Mouse (Mus musculus) liver, embryonic 16.5 days (tissue): ENCODE data around the gene Runx2. TPM values are rescaled to one million over a fixed set of nuclear protein-coding genes. Genes with fewer than 3 reads are reported as not detected.

Experiments
- ATAC-seq: fragments of 200-750 bp; cut with Nextera tagmentation; 2 replicates; pipeline ENCODE4 v1.8.0; 2017; ENCODE audit warnings: low read depth, mild to moderate bottlenecking, moderate number of reproducible peaks, moderate library complexity
- H3K27ac ChIP-seq: fragments of 300-500 bp; sonication (generic); 2 replicates; pipeline ENCODE4 v1.5.1; 2014; ENCODE audit warnings: mild to moderate bottlenecking, low read length
- H3K27me3 ChIP-seq: fragments of 300-500 bp; sonication (generic); 2 replicates; pipeline ENCODE4 v1.6.1; 2014; ENCODE audit warnings: low read depth, low read length, mixed read lengths; ENCODE audit not compliant: control insufficient read depth, insufficient read depth
- H3K36me3 ChIP-seq: fragments of 300-500 bp; sonication (generic); 2 replicates; pipeline ENCODE4 v1.6.1; 2014; ENCODE audit warnings: mild to moderate bottlenecking; ENCODE audit not compliant: control insufficient read depth, insufficient read depth
- H3K4me1 ChIP-seq: fragments of 300-500 bp; sonication (generic); 2 replicates; pipeline ENCODE4 v1.6.1; 2014; ENCODE audit warnings: low read depth, low read length, mixed read lengths; ENCODE audit not compliant: control insufficient read depth
- H3K4me2 ChIP-seq: fragments of 300-500 bp; sonication (generic); 2 replicates; pipeline ENCODE4 v1.6.1; 2014; ENCODE audit warnings: low read depth, low read length, mixed read lengths
- H3K4me3 ChIP-seq: fragments of 300-500 bp; sonication (generic); 2 replicates; pipeline ENCODE4 v1.5.1; 2014; ENCODE audit warnings: low read depth, mild to moderate bottlenecking, low read length
- H3K9ac ChIP-seq: fragments of 300-500 bp; sonication (generic); 2 replicates; pipeline ENCODE4 v1.6.1; 2014; ENCODE audit warnings: low read depth, low read length
- H3K9me3 ChIP-seq: fragments of 300-500 bp; sonication (generic); replicated peaks from 2 replicates; pipeline ENCODE4 v1.6.1; 2016; ENCODE audit warnings: low read length; ENCODE audit not compliant: control insufficient read depth
- WGBS: fragments of 180-500 bp; shearing (Covaris S2); extraction: QIAGEN DNeasy Blood & Tissue Kit; methylation state at CpG from one replicate; pipeline ENCODE4 v1.1.7; 2014; ENCODE audit not compliant: insufficient replicate concordance; 5-methylcytosine and 5-hydroxymethylcytosine counted together
- polyA plus RNA-seq: library from polyadenylated mRNA; unstranded; fragments of >200 nt; fragmentation: Nextera tagmentation; extraction: Ambion mirVana; gene quantifications from 2 replicates; pipeline ENCODE4 v1.2.1, GENCODE M21; 2015

Gene Runx2
- polyA plus RNA-seq, 1 experiment from 2014 or later, result 0.64 TPM

- Histone ChIP-seq H3K9me3 (no peaks in the 10 kb centered on the region), H3K4me1 (no peaks in the 10 kb centered on the region), H3K9ac (no peak overlapping the region), H3K27me3 (no peaks in the 10 kb centered on the region), H3K36me3 (no peaks in the 10 kb centered on the region), H3K4me3 (no peak overlapping the region), H3K27ac (no peak overlapping the region), H3K4me2 (no peak overlapping the region)
- 56% methylated on average over 2 of the region's 2 CpGs for WGBS
- ATAC-seq, result no peak
Measured at GRCm38 (mm10) chr17:44650431-44650830, 164.2 kb downstream of the Runx2 start.

DNA sequence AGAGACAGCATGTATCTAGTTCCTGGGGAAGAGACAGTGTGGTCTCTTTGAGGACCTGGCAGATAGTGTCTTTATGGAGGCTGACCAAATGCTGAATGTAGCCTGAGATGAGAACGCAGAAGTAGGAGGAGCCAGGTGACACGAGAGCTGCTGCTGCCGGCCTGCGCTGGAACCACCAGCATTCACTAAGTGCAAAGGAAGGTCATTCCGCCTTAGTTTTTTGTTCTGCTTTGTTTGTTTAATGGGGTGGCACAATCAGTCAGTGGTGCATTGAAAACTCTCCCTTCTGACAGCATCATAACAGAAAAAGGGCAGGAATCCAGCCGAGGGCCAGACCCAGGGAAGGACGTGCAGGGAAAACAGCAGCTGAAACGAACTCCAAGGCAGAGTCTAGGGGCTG is 165.5 kb downstream of the Runx2 start:
- H3K27ac ChIP-seq, result no peak overlapping the region
- H3K4me1 ChIP-seq, result no peaks in the 10 kb centered on the region
- no peaks in the 10 kb centered on the region for H3K27me3 ChIP-seq
- H3K4me2 ChIP-seq, result no peak overlapping the region
- no peak for ATAC-seq
- H3K9ac ChIP-seq, result no peak overlapping the region
- H3K36me3 ChIP-seq, result no peaks in the 10 kb centered on the region
- no peaks in the 10 kb centered on the region for H3K9me3 ChIP-seq
- 48% methylated on average over 8 of the region's 8 CpGs for WGBS
- no peak overlapping the region for H3K4me3 ChIP-seq

- H3K9me3 ChIP-seq, result no peaks in the 10 kb centered on the region
- H3K27me3 ChIP-seq, result no peaks in the 10 kb centered on the region
- 74% methylated on average over 6 of the region's 6 CpGs for WGBS
- no peaks in the 10 kb centered on the region for H3K36me3 ChIP-seq
- H3K4me3 ChIP-seq, result no peak overlapping the region
- ATAC-seq, result no peak
- H3K4me2 ChIP-seq, result no peak overlapping the region
- no peak overlapping the region for H3K9ac ChIP-seq
- H3K27ac ChIP-seq, result no peak overlapping the region
- H3K4me1 ChIP-seq, result no peaks in the 10 kb centered on the region
Measured at GRCm38 (mm10) chr17:44647916-44648315, 166.7 kb downstream of the Runx2 start.

GRCm38 (mm10) chr17:44645146-44645545 is 169.5 kb downstream of the Runx2 start:
- H3K27me3 ChIP-seq, result no peaks in the 10 kb centered on the region
- WGBS, result 68% methylated on average over 8 of the region's 8 CpGs
- H3K4me1 ChIP-seq, result no peaks in the 10 kb centered on the region
- no peaks in the 10 kb centered on the region for H3K36me3 ChIP-seq
- no peak overlapping the region for H3K4me2 ChIP-seq
- no peak for ATAC-seq
- H3K27ac ChIP-seq, result no peak overlapping the region
- H3K9ac ChIP-seq, result no peak overlapping the region
- H3K4me3 ChIP-seq, result no peak overlapping the region
- H3K9me3 ChIP-seq, result no peaks in the 10 kb centered on the region

- Histone ChIP-seq H3K9me3 (no peaks in the 10 kb centered on the region), H3K4me2 (no peak overlapping the region), H3K36me3 (no peaks in the 10 kb centered on the region), H3K4me3 (no peak overlapping the region), H3K27me3 (no peaks in the 10 kb centered on the region), H3K27ac (no peak overlapping the region), H3K4me1 (no peaks in the 10 kb centered on the region), H3K9ac (no peak overlapping the region)
- no peak for ATAC-seq
- 75% methylated on average over 6 of the region's 6 CpGs for WGBS
Measured at GRCm38 (mm10) chr17:44643260-44643659, 171.3 kb downstream of the Runx2 start.

DNA sequence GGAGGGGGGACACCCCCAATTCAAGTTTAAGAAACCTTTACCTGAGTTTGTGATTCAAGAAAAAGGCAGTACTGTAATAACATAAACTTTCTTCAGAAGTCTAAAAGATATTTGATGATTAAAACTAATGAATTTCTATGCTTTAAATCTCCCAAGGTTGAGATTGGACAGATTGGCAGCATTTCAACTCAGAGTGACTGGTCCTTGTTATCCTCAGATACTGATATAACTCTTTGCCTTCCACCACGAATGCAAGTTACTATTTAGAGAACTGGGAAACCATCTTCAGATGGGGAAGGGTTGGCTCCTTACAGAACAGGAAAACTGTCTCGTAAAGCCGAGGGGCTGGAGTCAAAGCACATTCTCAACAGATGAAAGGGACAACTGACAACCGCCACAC is 172.5 kb downstream of the Runx2 start:
- Histone ChIP-seq H3K9me3 (no peaks in the 10 kb centered on the region), H3K27me3 (no peaks in the 10 kb centered on the region), H3K4me1 (no peaks in the 10 kb centered on the region), H3K4me3 (no peak overlapping the region), H3K27ac (no peak overlapping the region), H3K4me2 (no peak overlapping the region), H3K9ac (no peak overlapping the region), H3K36me3 (no peaks in the 10 kb centered on the region)
- 38% methylated on average over 4 of the region's 4 CpGs for WGBS
- no peak for ATAC-seq

DNA sequence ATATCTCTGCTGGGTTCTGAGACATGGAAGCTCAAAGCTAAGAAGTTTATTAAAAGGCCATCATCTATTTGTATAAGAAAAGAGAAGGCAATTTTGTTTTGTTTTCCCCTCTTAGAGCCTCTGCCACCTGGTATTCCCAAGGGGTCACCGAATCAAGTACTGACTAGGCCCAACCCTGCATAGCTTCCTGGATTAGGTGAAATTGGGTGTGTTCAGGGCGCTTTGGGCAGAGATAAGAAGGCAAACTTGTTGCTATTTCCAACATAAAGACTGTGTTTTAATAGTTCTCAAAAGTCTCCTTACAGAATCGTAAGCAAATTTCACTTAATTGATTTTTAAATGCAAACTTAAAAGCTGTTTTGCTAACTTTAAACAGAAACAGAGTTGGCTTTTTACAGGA is 173.7 kb downstream of the Runx2 start:
- WGBS, result 31% methylated on average over 3 of the region's 3 CpGs
- ATAC-seq, result no peak
- Histone ChIP-seq H3K9me3 (no peaks in the 10 kb centered on the region), H3K36me3 (no peaks in the 10 kb centered on the region), H3K4me2 (no peak overlapping the region), H3K27ac (no peak overlapping the region), H3K9ac (no peak overlapping the region), H3K4me3 (no peak overlapping the region), H3K27me3 (no peaks in the 10 kb centered on the region), H3K4me1 (no peaks in the 10 kb centered on the region)

- Histone ChIP-seq H3K9ac (no peak overlapping the region), H3K27me3 (no peaks in the 10 kb centered on the region), H3K4me2 (no peak overlapping the region), H3K9me3 (no peaks in the 10 kb centered on the region), H3K36me3 (no peaks in the 10 kb centered on the region), H3K4me1 (no peaks in the 10 kb centered on the region), H3K27ac (no peak overlapping the region), H3K4me3 (no peak overlapping the region)
- ATAC-seq, result no peak
- 58% methylated on average over 14 of the region's 14 CpGs for WGBS
Measured at GRCm38 (mm10) chr17:44639446-44639845, 175.2 kb downstream of the Runx2 start.

DNA sequence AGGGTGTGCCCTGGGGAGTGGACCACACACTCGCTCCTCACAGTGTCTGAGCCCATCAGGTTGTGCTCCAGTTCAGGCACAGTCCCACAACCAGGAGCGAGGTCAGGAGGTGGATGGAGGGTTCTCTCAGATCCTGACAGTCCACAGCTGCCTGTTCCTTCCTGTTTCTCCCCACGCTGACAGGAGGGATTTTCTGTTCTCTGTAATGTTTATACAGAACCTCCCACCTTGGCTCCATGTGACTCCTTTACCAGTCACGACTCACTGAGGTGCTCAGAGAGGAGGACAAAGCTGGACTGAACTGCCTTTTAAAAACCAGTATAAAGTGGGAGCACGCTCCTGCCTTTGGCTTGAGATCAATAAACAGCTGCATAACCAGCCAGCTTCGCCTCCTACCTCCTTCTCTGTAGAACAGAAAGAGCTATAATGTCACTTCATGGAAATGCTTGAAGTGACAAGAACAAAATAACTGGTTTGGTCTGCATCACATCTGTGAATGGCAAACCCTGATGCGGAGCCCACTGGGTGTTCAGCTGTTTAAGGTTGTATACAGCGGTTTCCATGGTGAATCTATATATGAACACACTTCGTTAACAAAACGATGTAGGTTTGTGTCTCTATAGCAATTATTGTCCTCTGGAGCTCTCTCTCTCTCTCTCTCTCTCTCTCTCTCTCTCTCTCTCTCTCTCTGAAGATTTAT is 177.3 kb downstream of the Runx2 start:
- no peak overlapping the region for H3K9ac ChIP-seq
- no peak overlapping the region for H3K4me2 ChIP-seq
- no peaks in the 10 kb centered on the region for H3K4me1 ChIP-seq
- WGBS, result 66% methylated on average over 10 of the region's 10 CpGs
- no peaks in the 10 kb centered on the region for H3K9me3 ChIP-seq
- no peak overlapping the region for H3K4me3 ChIP-seq
- ATAC-seq, result no peak
- H3K27me3 ChIP-seq, result no peaks in the 10 kb centered on the region
- no peaks in the 10 kb centered on the region for H3K36me3 ChIP-seq
- H3K27ac ChIP-seq, result no peak overlapping the region
